Mouse (Mus musculus): ENCODE data around the gene Stra6. TPM values are rescaled to one million over a fixed set of nuclear protein-coding genes. Genes with fewer than 3 reads are reported as not detected.

Gene Stra6
- total RNA-seq, 1 experiment from 2014 or later, result not detected

- no peak for ATAC-seq (replicated peaks; ENCODE audit: insufficient number of reproducible peaks, low FRiP score, low TSS enrichment, poor library complexity, severe bottlenecking)
These were observed 51.8 kb downstream of the Stra6 start for GRCm38 (mm10) chr9:58115297-58115925.

GRCm38 (mm10) chr9:58116024-58116651 is 52.5 kb downstream of the Stra6 start:
- no peak for ATAC-seq (replicated peaks; ENCODE audit: insufficient number of reproducible peaks, low FRiP score, low TSS enrichment, poor library complexity, severe bottlenecking)

DNA sequence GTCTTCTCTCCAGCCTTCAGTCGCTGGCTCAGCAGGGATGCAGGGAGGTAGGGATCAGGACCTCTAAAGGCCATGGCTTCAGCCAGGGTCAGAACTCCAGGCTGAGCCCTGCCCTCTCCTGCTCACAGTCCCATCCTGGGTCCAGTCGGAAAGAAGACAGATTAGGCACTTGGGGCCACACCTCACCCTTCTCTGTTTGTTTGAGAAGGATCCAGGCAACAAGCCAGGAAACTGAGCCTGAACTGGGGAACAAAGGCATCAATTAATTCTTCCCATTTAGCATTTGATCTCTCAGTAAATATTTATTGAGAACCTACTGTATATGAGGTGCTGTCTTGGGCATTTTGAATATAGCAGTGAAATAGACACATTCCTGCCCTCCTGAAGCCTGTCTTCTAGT is 55.1 kb downstream of the Stra6 start, which contains the start of gene Ccdc33:
Gene Ccdc33 (minus strand): TSS at position 153 of the 400 bp plus-strand sequence.
- ATAC-seq (replicated peaks; ENCODE audit: insufficient number of reproducible peaks, low FRiP score, low TSS enrichment, poor library complexity, severe bottlenecking), result no peak

- ATAC-seq (replicated peaks; ENCODE audit: insufficient number of reproducible peaks, low FRiP score, low TSS enrichment, poor library complexity, severe bottlenecking), result no peak
These were observed 61.5 kb downstream of the Stra6 start for GRCm38 (mm10) chr9:58125085-58125484.

GRCm38 (mm10) chr9:58125811-58126210 is 62.2 kb downstream of the Stra6 start:
- no peak for ATAC-seq (replicated peaks; ENCODE audit: insufficient number of reproducible peaks, low FRiP score, low TSS enrichment, poor library complexity, severe bottlenecking)

DNA sequence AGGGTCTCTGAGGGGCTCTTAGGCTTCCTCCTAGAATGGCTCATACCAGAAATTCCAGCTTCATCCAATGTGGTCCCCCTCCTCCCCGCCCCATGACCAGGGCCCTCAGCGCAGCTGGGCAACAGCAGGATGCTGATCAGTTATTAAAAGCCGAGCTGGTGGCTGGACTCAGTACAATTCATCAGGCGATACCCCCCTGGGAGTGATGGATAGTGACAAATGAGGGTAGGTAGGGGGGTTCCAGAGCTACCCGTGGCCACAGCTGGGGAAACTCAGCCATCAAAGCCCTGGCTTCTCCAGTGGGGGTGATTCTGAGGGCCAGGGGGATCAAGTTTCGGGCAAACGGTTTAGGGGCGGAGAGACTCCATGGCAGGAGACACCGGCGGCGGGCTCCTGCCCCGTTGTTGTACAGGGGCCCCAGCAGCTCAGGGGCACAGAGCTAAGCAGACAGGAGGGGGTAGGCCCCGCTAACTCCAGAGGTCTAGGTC is 65.4 kb downstream of the Stra6 start:
- ATAC-seq (replicated peaks; ENCODE audit: insufficient number of reproducible peaks, low FRiP score, low TSS enrichment, poor library complexity, severe bottlenecking), result no peak

GRCm38 (mm10) chr9:58129508-58129907 is 65.9 kb downstream of the Stra6 start:
- no peak for ATAC-seq (replicated peaks; ENCODE audit: insufficient number of reproducible peaks, low FRiP score, low TSS enrichment, poor library complexity, severe bottlenecking)

DNA sequence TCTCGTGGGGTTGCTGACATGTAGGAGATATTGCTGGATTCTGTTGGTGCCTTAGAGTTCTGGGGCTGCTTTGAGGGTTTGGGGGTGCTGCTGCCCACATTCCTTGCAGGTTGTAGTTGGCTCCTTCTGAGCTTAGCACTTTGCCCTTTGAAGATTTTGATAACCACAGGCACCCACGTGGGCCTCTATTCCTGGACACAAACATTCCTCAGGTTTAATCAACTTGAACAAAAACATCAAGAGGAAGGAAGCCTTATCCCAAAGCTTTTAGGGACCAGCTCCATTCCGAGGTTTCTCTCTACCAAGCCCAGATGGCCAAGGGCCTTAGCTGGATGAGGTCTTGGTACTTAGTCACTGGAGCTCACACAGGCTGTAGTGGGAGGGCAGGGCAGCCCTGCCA is 67.3 kb downstream of the Stra6 start:
- ATAC-seq (replicated peaks; ENCODE audit: insufficient number of reproducible peaks, low FRiP score, low TSS enrichment, poor library complexity, severe bottlenecking), result no peak

DNA sequence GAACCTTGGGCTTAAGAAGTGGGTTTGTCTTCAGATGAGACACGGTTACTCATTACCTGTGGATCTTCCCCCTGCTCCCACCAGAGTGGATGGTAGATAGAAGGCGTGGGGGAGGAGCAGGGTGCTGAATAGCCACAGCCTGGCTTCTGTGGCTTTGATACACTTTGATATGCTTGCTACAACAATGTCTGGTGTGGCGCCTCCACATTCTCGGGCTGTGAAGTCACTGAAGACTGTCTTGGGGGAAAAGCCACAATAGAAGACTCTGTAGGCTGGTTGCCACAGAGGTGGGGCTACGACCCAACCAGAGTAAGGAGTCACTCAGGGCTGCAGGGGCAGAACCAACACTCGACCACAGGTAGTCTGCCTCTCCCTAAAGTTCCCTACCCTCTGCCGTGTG is 68.1 kb downstream of the Stra6 start:
- no peak for ATAC-seq (replicated peaks; ENCODE audit: insufficient number of reproducible peaks, low FRiP score, low TSS enrichment, poor library complexity, severe bottlenecking)

- no peak for ATAC-seq (replicated peaks; ENCODE audit: insufficient number of reproducible peaks, low FRiP score, low TSS enrichment, poor library complexity, severe bottlenecking)
These were observed 70.6 kb downstream of the Stra6 start for GRCm38 (mm10) chr9:58133893-58134884.

DNA sequence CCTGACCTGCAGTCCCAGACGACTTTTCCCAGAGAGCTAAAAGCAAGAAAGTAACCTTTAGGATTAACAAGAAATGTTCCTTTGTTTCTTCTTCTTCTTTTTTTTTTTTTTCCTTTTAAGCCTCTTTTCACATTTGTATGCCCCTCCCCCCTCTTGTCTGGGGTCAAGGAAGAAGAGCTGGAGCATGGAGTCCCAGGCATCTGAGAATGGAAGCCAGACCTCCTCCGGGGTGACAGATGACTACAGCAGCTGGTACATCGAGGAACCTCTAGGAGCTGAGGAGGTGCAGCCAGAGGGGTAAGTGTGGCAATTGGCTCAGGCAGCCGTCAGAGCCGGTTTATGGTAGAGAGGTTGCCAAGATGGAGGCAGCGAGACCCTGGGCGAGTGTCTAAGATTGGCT is 71.3 kb downstream of the Stra6 start:
- ATAC-seq (replicated peaks; ENCODE audit: insufficient number of reproducible peaks, low FRiP score, low TSS enrichment, poor library complexity, severe bottlenecking), result no peak

DNA sequence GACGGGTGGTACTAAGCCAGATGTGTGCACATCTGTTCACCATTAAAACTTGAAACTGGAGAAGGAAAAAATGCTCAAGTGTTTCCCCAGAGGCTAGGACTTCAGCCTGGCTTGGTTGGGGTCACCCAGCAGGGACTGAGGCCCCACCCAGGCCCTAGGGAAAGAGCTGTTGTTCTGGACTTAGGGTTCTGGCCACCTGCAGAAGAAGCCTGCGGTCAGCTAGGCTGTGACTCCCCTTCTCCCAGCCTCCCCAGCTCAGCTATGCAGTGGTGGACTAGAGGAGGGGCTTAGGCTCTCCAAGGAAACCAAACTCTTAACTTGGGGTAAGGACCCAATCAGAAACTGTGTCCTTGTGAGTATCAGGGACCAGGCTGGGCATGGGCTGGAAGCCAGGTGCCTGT is 72.3 kb downstream of the Stra6 start:
- ATAC-seq (replicated peaks; ENCODE audit: insufficient number of reproducible peaks, low FRiP score, low TSS enrichment, poor library complexity, severe bottlenecking), result no peak

DNA sequence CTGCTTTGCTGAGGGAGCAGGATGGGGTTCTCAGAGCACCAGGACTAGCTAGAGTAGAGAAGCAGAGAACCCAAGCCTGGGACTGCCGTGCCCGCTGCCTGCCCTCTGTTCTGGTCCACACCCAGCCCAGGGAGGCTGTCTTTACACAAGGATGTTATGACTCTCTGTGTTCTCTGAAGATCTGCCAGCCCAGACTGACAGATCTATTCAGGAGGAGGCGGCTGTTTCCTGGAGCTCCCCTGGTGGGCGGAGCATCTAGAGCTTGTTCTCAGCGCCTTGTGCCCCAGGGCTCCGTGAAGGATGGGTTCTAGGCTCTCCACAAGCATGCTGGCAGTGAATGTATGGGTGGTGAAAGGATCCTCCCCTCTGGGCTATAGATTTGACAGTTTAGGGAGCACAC is 76.4 kb downstream of the Stra6 start:
- no peak for ATAC-seq (replicated peaks; ENCODE audit: insufficient number of reproducible peaks, low FRiP score, low TSS enrichment, poor library complexity, severe bottlenecking)

GRCm38 (mm10) chr9:58143419-58143818 is 79.8 kb downstream of the Stra6 start:
- no peak for ATAC-seq (replicated peaks; ENCODE audit: insufficient number of reproducible peaks, low FRiP score, low TSS enrichment, poor library complexity, severe bottlenecking)

DNA sequence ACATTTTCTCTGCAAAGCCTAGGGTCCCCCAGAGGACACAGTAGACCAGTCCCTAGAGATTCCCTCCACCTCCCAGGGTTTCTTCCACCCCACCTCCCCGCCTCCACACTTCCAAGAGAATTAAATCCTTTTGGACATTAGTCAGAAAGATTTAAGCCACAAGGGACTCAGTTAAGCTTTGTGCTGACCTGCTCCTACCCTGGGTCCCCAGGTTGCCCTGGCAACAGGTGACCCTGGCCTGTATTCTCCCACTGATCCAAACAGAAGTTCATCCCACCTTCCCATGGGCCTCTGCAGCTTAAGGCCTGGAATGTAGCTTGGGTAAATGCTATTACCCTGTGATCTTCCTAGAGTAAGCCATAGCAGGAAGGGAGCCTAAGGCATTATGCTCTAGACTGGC is 81.1 kb downstream of the Stra6 start:
- ATAC-seq (replicated peaks; ENCODE audit: insufficient number of reproducible peaks, low FRiP score, low TSS enrichment, poor library complexity, severe bottlenecking), result no peak

DNA sequence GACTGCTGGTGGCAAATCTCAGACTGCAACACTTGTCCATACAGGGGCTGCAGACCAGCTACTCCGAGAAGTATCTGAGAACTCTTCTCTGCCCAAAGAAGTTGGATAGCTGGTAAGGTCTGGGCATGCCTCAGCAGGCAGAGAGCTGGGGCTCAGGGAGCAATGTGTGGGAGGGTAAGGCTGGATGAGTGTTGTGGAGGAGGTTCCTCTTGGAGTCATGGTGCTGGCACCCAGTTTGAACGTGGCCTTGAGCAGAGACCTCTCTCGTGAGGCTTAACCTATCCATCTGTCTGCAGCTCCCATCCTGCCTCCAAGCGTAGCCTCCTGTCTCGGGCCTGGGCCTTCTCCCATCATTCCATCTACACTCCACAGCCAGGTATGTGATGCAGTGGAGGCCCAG is 81.8 kb downstream of the Stra6 start:
- ATAC-seq (replicated peaks; ENCODE audit: insufficient number of reproducible peaks, low FRiP score, low TSS enrichment, poor library complexity, severe bottlenecking), result no peak

DNA sequence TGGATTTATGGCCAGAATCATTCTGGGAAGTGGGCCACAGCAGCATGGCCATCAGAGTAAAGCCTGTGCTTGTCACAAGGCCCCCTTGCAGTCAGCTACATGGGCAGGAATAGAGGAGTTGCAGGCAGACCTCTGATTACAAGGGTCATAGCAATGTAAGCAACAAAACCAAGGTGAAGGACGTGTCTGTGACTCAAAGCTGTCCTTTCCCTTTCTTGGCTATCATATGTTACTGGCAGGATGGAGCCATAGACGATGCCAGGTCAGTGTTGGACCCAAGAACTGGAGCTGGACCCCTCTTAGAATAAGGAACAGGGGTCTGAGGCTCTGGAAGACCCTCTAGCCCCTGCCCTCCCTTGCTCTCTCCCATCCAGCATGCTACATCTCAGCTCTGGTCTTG is 85.2 kb downstream of the Stra6 start:
- ATAC-seq (replicated peaks; ENCODE audit: insufficient number of reproducible peaks, low FRiP score, low TSS enrichment, poor library complexity, severe bottlenecking), result no peak

- no peak for ATAC-seq (replicated peaks; ENCODE audit: insufficient number of reproducible peaks, low FRiP score, low TSS enrichment, poor library complexity, severe bottlenecking)
These were observed 87.3 kb downstream of the Stra6 start for GRCm38 (mm10) chr9:58150733-58151361.

- ATAC-seq (replicated peaks; ENCODE audit: insufficient number of reproducible peaks, low FRiP score, low TSS enrichment, poor library complexity, severe bottlenecking), result no peak
These were observed 89.5 kb downstream of the Stra6 start for GRCm38 (mm10) chr9:58153095-58153494.
